ENCODE assay signal across 12 mouse cellular contexts in genomic region chr3:41168181-41168967, GRCm38 (mm10).
DNase-seq lines count a peak whose midpoint lies in the region; ATAC-seq and TF ChIP-seq lines count a peak whose summit lies in the region.
"Had no signal": no experiment of that assay in that cellular context is flagged by ENCODE, and none has a peak within 500 bp of the region (broad histone marks: within the 10 kb centered on the region; RNA-seq: fewer than 3 reads in every experiment).

No protein-coding gene starts in this region.

- no peak overlapping the region for H3K4me2 ChIP-seq in forebrain, postnatal 0 days (ENCODE audit: low read depth)
- H3K4me2 ChIP-seq in forebrain, embryonic 15.5 days (replicated peaks) = no peak overlapping the region
- peak overlapping the region; percentile 68; the same call in 1 of the 2 replicates for H3K4me2 ChIP-seq in liver, embryonic 14.5 days (ENCODE audit: low read depth)
- H3K4me2 ChIP-seq: embryonic facial prominence, embryonic 12.5 days; midbrain, embryonic 13.5 days had no signal

- no peak overlapping the region for H3K4me3 ChIP-seq in forebrain, postnatal 0 days (ENCODE audit: low read depth, low read length)
- no peak overlapping the region for H3K4me3 ChIP-seq in forebrain, embryonic 15.5 days
- H3K4me3 ChIP-seq in lung, adult 2 months (replicated peaks; ENCODE audit: extremely low read depth, low read depth, low read length) = no peak overlapping the region
- H3K4me3 ChIP-seq in G1E (ENCODE audit: low read depth, low read length) = no peak overlapping the region
- H3K4me3 ChIP-seq in liver, embryonic 14.5 days (ENCODE audit: insufficient read depth in 1 of 2, low read depth in 2 of 2, low read length in 2 of 2) = no peak overlapping the region
- H3K4me3 ChIP-seq: embryonic facial prominence, embryonic 12.5 days; midbrain, embryonic 13.5 days had no signal

- H3K9ac ChIP-seq in forebrain, postnatal 0 days = no peak overlapping the region
- no peak overlapping the region for H3K9ac ChIP-seq in forebrain, embryonic 15.5 days (replicated peaks)
- H3K9ac ChIP-seq in liver, embryonic 14.5 days (replicated peaks) = no peak overlapping the region
- H3K9ac ChIP-seq: embryonic facial prominence, embryonic 12.5 days; midbrain, embryonic 13.5 days had no signal

- no peak overlapping the region for H3K27ac ChIP-seq in forebrain, postnatal 0 days (ENCODE audit: low read depth, low read length)
- H3K27ac ChIP-seq in forebrain, embryonic 15.5 days (replicated peaks) = no peak overlapping the region
- H3K27ac ChIP-seq in liver, embryonic 14.5 days = peak overlapping the region; percentile 96
- H3K27ac ChIP-seq: embryonic facial prominence, embryonic 12.5 days; midbrain, embryonic 13.5 days had no signal

- no peak for TF ChIP-seq POLR2A in lung, adult 2 months (IDR thresholded peaks at IDR 0.05; ENCODE audit: borderline replicate concordance, extremely low read depth, low read depth, low read length)

- H3K9me3 ChIP-seq in forebrain, postnatal 0 days (ENCODE audit: low read length) = no peaks in the 10 kb centered on the region
- H3K9me3 ChIP-seq in forebrain, embryonic 15.5 days = no peaks in the 10 kb centered on the region
- H3K9me3 ChIP-seq in G1E (replicated peaks) = no peaks in the 10 kb centered on the region
- peaks cover 4% of the 10 kb centered on the region; the same call in 1 of the 2 replicates for H3K9me3 ChIP-seq in liver, embryonic 14.5 days (ENCODE audit: control insufficient read depth, low read length)
- H3K9me3 ChIP-seq: embryonic facial prominence, embryonic 12.5 days had no signal

- TF ChIP-seq CTCF in forebrain, postnatal 0 days (IDR thresholded peaks at IDR 0.05; ENCODE audit: low read depth) = peak; percentile 38
- peak; percentile 27; the same call in 1 of the 2 replicates for TF ChIP-seq CTCF in lung, adult 2 months (IDR thresholded peaks at IDR 0.05; ENCODE audit: insufficient read depth, low read length)
- peak; percentile 34; the same call in 1 of the 2 replicates for TF ChIP-seq CTCF in G1E (IDR thresholded peaks at IDR 0.05; ENCODE audit: low read depth, low read length)
- TF ChIP-seq CTCF in liver, embryonic 14.5 days (IDR thresholded peaks at IDR 0.05; ENCODE audit: low read depth) = peak; percentile 75

- TF ChIP-seq EP300 in liver, embryonic 14.5 days (IDR thresholded peaks at IDR 0.05; ENCODE audit: low read depth) = no peak

- WGBS in forebrain, postnatal 0 days = 85% methylated on average over 11 of the region's 11 CpGs
- 88% methylated on average over 11 of the region's 11 CpGs for WGBS in forebrain, embryonic 15.5 days
- WGBS in lung, adult 2 months = 84% methylated on average over 11 of the region's 11 CpGs
- 77% methylated on average over 11 of the region's 11 CpGs for WGBS in liver, embryonic 14.5 days (ENCODE audit: insufficient replicate concordance)

- no peak for DNase-seq in forebrain, postnatal 0 days
- DNase-seq in lung, adult 2 months = no peak
- DNase-seq in lung, postnatal 10 days = no peak
- DNase-seq in G1E (ENCODE audit: low spot score) = no peak
- no peak for DNase-seq in liver, embryonic 14.5 days (ENCODE audit: low read depth in 3 of 3, low spot score in 3 of 3)
- no peak for DNase-seq in gastrocnemius, postnatal 10 days
- DNase-seq: cerebellum, adult 18-20 months; kidney, postnatal 36 days had no signal

- no peaks in the 10 kb centered on the region for H3K27me3 ChIP-seq in forebrain, postnatal 0 days (ENCODE audit: insufficient read depth, low read length)
- H3K27me3 ChIP-seq in forebrain, embryonic 15.5 days = no peaks in the 10 kb centered on the region
- peaks cover 5% of the 10 kb centered on the region; the same call in 1 of the 2 replicates for H3K27me3 ChIP-seq in G1E (ENCODE audit: insufficient read depth, low read length)
- H3K27me3 ChIP-seq in liver, embryonic 14.5 days (ENCODE audit: control insufficient read depth, insufficient read depth, low read length) = no peaks in the 10 kb centered on the region
- H3K27me3 ChIP-seq: embryonic facial prominence, embryonic 12.5 days; midbrain, embryonic 13.5 days had no signal

- no peaks in the 10 kb centered on the region for H3K36me3 ChIP-seq in forebrain, postnatal 0 days (ENCODE audit: insufficient read depth)
- H3K36me3 ChIP-seq in forebrain, embryonic 15.5 days = no peaks in the 10 kb centered on the region
- H3K36me3 ChIP-seq in G1E (replicated peaks) = no peaks in the 10 kb centered on the region
- no peaks in the 10 kb centered on the region for H3K36me3 ChIP-seq in liver, embryonic 14.5 days (replicated peaks; ENCODE audit: control insufficient read depth, insufficient read depth, low read depth)
- H3K36me3 ChIP-seq: embryonic facial prominence, embryonic 12.5 days; midbrain, embryonic 13.5 days had no signal

- H3K4me1 ChIP-seq in forebrain, postnatal 0 days (ENCODE audit: insufficient read depth) = no peaks in the 10 kb centered on the region
- H3K4me1 ChIP-seq in forebrain, embryonic 15.5 days = no peaks in the 10 kb centered on the region
- H3K4me1 ChIP-seq in lung, adult 2 months (ENCODE audit: control insufficient read depth, insufficient read depth, low read length) = no peaks in the 10 kb centered on the region; the same call in 1 of the 2 replicates
- H3K4me1 ChIP-seq in G1E (ENCODE audit: insufficient read depth, low read depth, low read length) = no peaks in the 10 kb centered on the region
- H3K4me1 ChIP-seq in liver, embryonic 14.5 days (replicated peaks; ENCODE audit: control insufficient read depth in 2 of 2, insufficient read depth in 2 of 2, low read length in 1 of 2) = peaks cover 58 to 73% of the 10 kb centered on the region in 2 experiments
- H3K4me1 ChIP-seq: embryonic facial prominence, embryonic 12.5 days; midbrain, embryonic 13.5 days had no signal

- no peak for ATAC-seq in forebrain, postnatal 0 days
- no peak for ATAC-seq in forebrain, embryonic 15.5 days (replicated peaks)
- ATAC-seq in G1E (ENCODE audit: extremely low read depth, insufficient number of reproducible peaks, low FRiP score, poor library complexity, severe bottlenecking) = no peak
- no peak for ATAC-seq in liver, embryonic 14.5 days (ENCODE audit: insufficient read depth)
- no peak for ATAC-seq in erythroblast, adult 5-6 weeks (replicated peaks; ENCODE audit: low FRiP score, poor library complexity, severe bottlenecking)
- ATAC-seq: midbrain, embryonic 13.5 days had no signal
